In genomic region chr11:6628568-6628967, GRCm38 (mm10) we compare ENCODE assay signal across 8 mouse cellular contexts. TPM values are rescaled to one million over a fixed set of nuclear protein-coding genes. Genes with fewer than 3 reads are reported as not detected.
DNase-seq lines count a peak whose midpoint lies in the region.

No protein-coding gene starts in this region.

- intact Hi-C loops in left cerebral cortex, postnatal 4 days (cut with DNase I): no loop called here

- DNase-seq in left cerebral cortex, postnatal 4 days: peak; percentile 68
- DNase-seq in left cerebral cortex, adult 8-10 months (ENCODE audit: low spot score in 2 of 2): no peak
- DNase-seq in MN1 (ENCODE audit: low spot score): peak; percentile 81
- peak; percentile 24 for DNase-seq in c-Kit-negative CD71-positive TER-119-positive erythroid progenitor cells, embryonic 14.5 days (ENCODE audit: low read depth, low spot score)
- DNase-seq in heart, postnatal 4 days: peak; percentile 65
- DNase-seq in lung, postnatal 25 days (ENCODE audit: low spot score): peak; percentile 39
- peak; percentile 45 to 68 for DNase-seq in spleen, postnatal 14 days (ENCODE audit: low spot score in 2 of 2)
- DNase-seq in layer of hippocampus, postnatal 36 days: no peak

RNA-seq across cellular contexts. Expression of gene Tbrg4, which starts 2.7 kb away (rescaled TPM):
- total RNA-seq in left cerebral cortex, postnatal 4 days (2021): 10 to 100 TPM; 50.5 to 52.2 TPM
- 10 to 100 TPM; 42.8 to 55.7 (median 46.8) TPM for total RNA-seq in left cerebral cortex, adult 8-10 months (2022)
- total RNA-seq in heart, postnatal 4 days (2021): 100 to 1,000 TPM; 105 to 108 TPM
- 10 to 100 TPM; 40.4 to 47.9 TPM for total RNA-seq in layer of hippocampus, postnatal 36 days (2021)

RNA-seq across cellular contexts. Expression of gene Wap, which starts 9.9 kb away (rescaled TPM):
- not detected for total RNA-seq in left cerebral cortex, postnatal 4 days (2021)
- not detected for total RNA-seq in left cerebral cortex, adult 8-10 months (2022)
- total RNA-seq in heart, postnatal 4 days (2021): not detected
- not detected for total RNA-seq in layer of hippocampus, postnatal 36 days (2021)

RNA-seq across cellular contexts. Expression of gene Nacad, which starts 22.7 kb away (rescaled TPM):
- total RNA-seq in left cerebral cortex, postnatal 4 days (2021): 10 to 100 TPM; 94.4 to 99.0 TPM
- total RNA-seq in left cerebral cortex, adult 8-10 months (2022): 10 to 100 TPM; 49.8 to 53.4 (median 50.2) TPM
- 1 to 10 TPM; 1.7 to 2.5 TPM for total RNA-seq in heart, postnatal 4 days (2021)
- total RNA-seq in layer of hippocampus, postnatal 36 days (2021): 10 to 100 TPM; 39.0 to 48.5 TPM

RNA-seq across cellular contexts. Expression of gene Ramp3, which starts 29.8 kb away (rescaled TPM):
- 10 to 100 TPM; 16.6 to 20.8 TPM for total RNA-seq in left cerebral cortex, postnatal 4 days (2021)
- 10 to 100 TPM; 13.4 to 18.5 (median 15.5) TPM for total RNA-seq in left cerebral cortex, adult 8-10 months (2022)
- total RNA-seq in heart, postnatal 4 days (2021): 1 to 10 TPM; 3.6 to 3.7 TPM
- total RNA-seq in layer of hippocampus, postnatal 36 days (2021): 1 to 10 TPM; 4.8 to 4.9 TPM

Comparison
In these comparisons a context has a peak if more than half of its experiments do, and no peak if none do; other contexts are left out.
1. DNase-seq: peak in left cerebral cortex, postnatal 4 days (single experiment), MN1 (single experiment), c-Kit-negative CD71-positive TER-119-positive erythroid progenitor cells, embryonic 14.5 days (single experiment), heart, postnatal 4 days (single experiment), lung, postnatal 25 days (single experiment) and spleen, postnatal 14 days (2 of 2); none in left cerebral cortex, adult 8-10 months (0 of 2) and layer of hippocampus, postnatal 36 days (0 of 2).
2. RNA of gene Nacad, which starts 22.7 kb away (total RNA-seq): 94.4 to 99.0 TPM in left cerebral cortex, postnatal 4 days, 49.8 to 53.4 TPM in left cerebral cortex, adult 8-10 months and 39.0 to 48.5 TPM in layer of hippocampus, postnatal 36 days; 1.7 to 2.5 TPM in heart, postnatal 4 days; every median in the first group is over 10 times any median in the second.